Mouse (Mus musculus): ENCODE data around the gene Abcd1. TPM values are rescaled to one million over a fixed set of nuclear protein-coding genes. Genes with fewer than 3 reads are reported as not detected.

Gene Abcd1
- polyA plus RNA-seq, 1 experiment from 2014 or later: 9.2 TPM

Other genes with a start within 250 kb of the Abcd1 start
- gene Bgn, start 233.0 kb upstream of the Abcd1 start, polyA plus RNA-seq (2016; fragmentation: Nextera tagmentation; extraction: Ambion mirVana): 10.3 and 12.3 TPM in 2 replicates
- gene Atp2b3, start 213.5 kb upstream of the Abcd1 start, polyA plus RNA-seq (2016; fragmentation: Nextera tagmentation; extraction: Ambion mirVana): 0.06 and 0.10 TPM in 2 replicates
- gene Dusp9, start 77.2 kb upstream of the Abcd1 start, polyA plus RNA-seq (2016; fragmentation: Nextera tagmentation; extraction: Ambion mirVana): 38.3 and 40.8 TPM in 2 replicates
- gene Pnck, start 56.5 kb upstream of the Abcd1 start, polyA plus RNA-seq (2016; fragmentation: Nextera tagmentation; extraction: Ambion mirVana): 6.6 and 8.9 TPM in 2 replicates
- gene Slc6a8, start 43.4 kb upstream of the Abcd1 start, polyA plus RNA-seq (2016; fragmentation: Nextera tagmentation; extraction: Ambion mirVana): 4.6 and 5.2 TPM in 2 replicates
- 150 and 162 TPM in 2 replicates for gene Bcap31, start 422 bp upstream of the Abcd1 start, polyA plus RNA-seq (2016; fragmentation: Nextera tagmentation; extraction: Ambion mirVana)
- gene Plxnb3, start 40.5 kb downstream of the Abcd1 start, polyA plus RNA-seq (2016; fragmentation: Nextera tagmentation; extraction: Ambion mirVana): not detected in 2 replicates
- gene Srpk3, start 57.8 kb downstream of the Abcd1 start, polyA plus RNA-seq (2016; fragmentation: Nextera tagmentation; extraction: Ambion mirVana): 0.97 and 1.2 TPM in 2 replicates
- gene Idh3g, start 70.3 kb downstream of the Abcd1 start, polyA plus RNA-seq (2016; fragmentation: Nextera tagmentation; extraction: Ambion mirVana): 173 and 177 TPM in 2 replicates
- 119 and 124 TPM in 2 replicates for gene Ssr4, start 70.4 kb downstream of the Abcd1 start, polyA plus RNA-seq (2016; fragmentation: Nextera tagmentation; extraction: Ambion mirVana)
- 0.66 and 0.81 TPM in 2 replicates for gene Pdzd4, start 108.4 kb downstream of the Abcd1 start, polyA plus RNA-seq (2016; fragmentation: Nextera tagmentation; extraction: Ambion mirVana)
- gene Avpr2, start 175.5 kb downstream of the Abcd1 start, polyA plus RNA-seq (2016; fragmentation: Nextera tagmentation; extraction: Ambion mirVana): 0.16 TPM in 1 of 2 replicates, not detected in the other
- 3.0 and 5.0 TPM in 2 replicates for gene L1cam, start 179.5 kb downstream of the Abcd1 start, polyA plus RNA-seq (2016; fragmentation: Nextera tagmentation; extraction: Ambion mirVana)
- 2.0 and 3.2 TPM in 2 replicates for gene Arhgap4, start 205.3 kb downstream of the Abcd1 start, polyA plus RNA-seq (2016; fragmentation: Nextera tagmentation; extraction: Ambion mirVana)
- 171 and 175 TPM in 2 replicates for gene Naa10, start 205.3 kb downstream of the Abcd1 start, polyA plus RNA-seq (2016; fragmentation: Nextera tagmentation; extraction: Ambion mirVana)
- gene Renbp, start 214.3 kb downstream of the Abcd1 start, polyA plus RNA-seq (2016; fragmentation: Nextera tagmentation; extraction: Ambion mirVana): 17.3 and 18.7 TPM in 2 replicates
- gene Hcfc1, start 249.8 kb downstream of the Abcd1 start, polyA plus RNA-seq (2016; fragmentation: Nextera tagmentation; extraction: Ambion mirVana): 83.4 and 89.9 TPM in 2 replicates